Mouse (Mus musculus) neutrophil, adult 5-6 weeks (primary cell): ENCODE measurements around the gene Zcchc10. TPM values are rescaled to one million over a fixed set of nuclear protein-coding genes. Genes with fewer than 3 reads are reported as not detected.
A peak's percentile ranks its signal among the peaks of the same experiment; 100 is the strongest.
"Not testable (repeated sequence)": the region's sequence is repeated elsewhere in the genome, so short reads cannot be mapped to it uniquely, and the experiment has no call there.

Experiments used
- ATAC-seq: fragments of 151-379, 151-347 bp; 2 replicates; pipeline ENCODE4 v1.8.0; 2017; ENCODE audit warnings: mild to moderate bottlenecking, moderate TSS enrichment; ENCODE audit not compliant: insufficient number of reproducible peaks, poor library complexity, low FRiP score, severe bottlenecking; ENCODE audit errors: extremely low read depth
- total RNA-seq: library from RNA; stranded (forward); fragments of 200-1000 nt; gene quantifications from 2 replicates; pipeline ENCODE4 v1.2.3, GENCODE M21; 2017

Gene Zcchc10
- total RNA-seq, 1 experiment from 2014 or later, result 7.3 TPM

DNA sequence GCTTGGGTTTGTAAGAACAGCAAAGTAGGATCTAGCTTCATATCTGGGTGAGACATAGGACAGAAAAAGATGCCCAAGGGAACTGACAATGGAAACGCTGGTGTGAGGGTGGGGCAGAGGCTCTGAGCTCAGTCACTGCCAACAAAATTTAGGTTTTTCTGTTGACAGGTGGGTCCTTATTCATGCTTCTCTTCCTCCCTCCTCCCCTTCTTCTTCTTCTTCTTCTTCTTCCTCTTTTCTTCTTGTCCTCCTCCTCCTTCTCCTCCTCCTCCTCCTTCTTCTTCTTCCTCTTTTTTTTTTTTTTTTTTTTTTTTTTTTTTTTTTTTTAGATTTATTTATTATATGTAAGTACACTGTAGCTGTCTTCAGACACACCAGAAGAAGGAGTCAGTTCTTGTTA lies 11.7 kb upstream of the Zcchc10 start:
- not testable (repeated sequence) for ATAC-seq

- no peak for ATAC-seq
Measured at GRCm38 (mm10) chr11:53314770-53315173, 9.7 kb upstream of the Zcchc10 start.

GRCm38 (mm10) chr11:53316996-53317395 lies 7.5 kb upstream of the Zcchc10 start:
- no peak for ATAC-seq

DNA sequence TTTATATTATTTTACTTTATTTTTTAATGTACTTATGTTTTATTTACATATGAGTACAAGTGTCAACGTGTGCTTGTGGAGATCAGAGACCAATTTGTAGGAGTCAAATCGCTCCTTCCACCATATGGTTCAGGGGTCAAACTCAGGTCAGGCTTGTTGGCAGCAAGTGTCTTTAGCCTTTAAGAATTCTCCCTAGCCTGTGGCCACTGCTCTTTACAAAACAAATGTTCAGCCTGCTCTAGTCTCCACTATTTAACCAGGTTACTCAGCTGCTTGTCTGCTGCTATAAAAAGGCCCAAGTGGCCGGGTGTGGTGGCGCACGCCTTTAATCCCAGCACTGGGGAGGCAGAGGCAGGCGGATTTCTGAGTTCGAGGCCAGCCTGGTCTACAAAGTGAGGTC lies 6.4 kb upstream of the Zcchc10 start:
- ATAC-seq, result no peak

GRCm38 (mm10) chr11:53318568-53318967 lies 5.9 kb upstream of the Zcchc10 start:
- not testable (repeated sequence) for ATAC-seq

DNA sequence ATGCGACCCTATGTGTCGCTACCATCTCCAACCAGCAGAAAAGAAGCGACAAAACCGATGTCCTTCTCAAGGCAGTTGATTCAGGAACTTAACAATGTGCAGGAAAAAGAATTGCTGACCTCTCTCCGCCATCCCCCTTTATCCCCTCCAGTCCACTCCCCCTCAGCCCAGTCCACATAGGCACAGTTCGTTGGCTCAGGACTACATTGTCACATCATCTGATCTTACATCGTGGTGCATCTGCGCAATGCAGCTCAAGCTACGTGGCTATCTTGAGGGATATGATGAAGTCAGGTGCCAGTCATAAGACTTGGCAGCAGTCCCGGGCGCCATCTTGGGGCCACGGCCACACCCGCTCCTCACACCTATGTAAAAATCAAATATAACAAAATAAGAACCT lies 4.6 kb upstream of the Zcchc10 start:
- ATAC-seq, result not testable (repeated sequence)

- no peak for ATAC-seq
Measured at GRCm38 (mm10) chr11:53330325-53330724, 5.8 kb downstream of the Zcchc10 start.

DNA sequence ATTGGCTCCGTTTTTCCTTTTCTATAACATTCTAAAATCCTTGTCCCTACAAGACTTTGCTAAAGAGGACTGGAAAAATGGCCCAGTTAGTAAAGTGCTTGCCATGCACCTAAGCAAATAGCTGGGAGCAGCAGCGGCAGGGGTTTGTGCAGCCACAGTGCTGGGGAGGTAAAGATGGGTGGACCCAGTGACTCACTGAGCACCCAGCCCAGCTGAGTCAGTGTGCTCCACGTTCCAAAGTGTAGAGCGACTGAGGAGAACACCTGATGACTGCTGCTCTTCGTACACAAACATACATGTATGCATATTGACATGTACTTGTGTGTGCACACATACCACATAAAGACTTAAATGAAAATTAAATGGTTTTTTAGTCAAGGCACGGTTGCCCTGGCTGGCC lies 6.6 kb downstream of the Zcchc10 start:
- ATAC-seq, result no peak

GRCm38 (mm10) chr11:53332076-53332680 lies 7.7 kb downstream of the Zcchc10 start:
- no peak for ATAC-seq

DNA sequence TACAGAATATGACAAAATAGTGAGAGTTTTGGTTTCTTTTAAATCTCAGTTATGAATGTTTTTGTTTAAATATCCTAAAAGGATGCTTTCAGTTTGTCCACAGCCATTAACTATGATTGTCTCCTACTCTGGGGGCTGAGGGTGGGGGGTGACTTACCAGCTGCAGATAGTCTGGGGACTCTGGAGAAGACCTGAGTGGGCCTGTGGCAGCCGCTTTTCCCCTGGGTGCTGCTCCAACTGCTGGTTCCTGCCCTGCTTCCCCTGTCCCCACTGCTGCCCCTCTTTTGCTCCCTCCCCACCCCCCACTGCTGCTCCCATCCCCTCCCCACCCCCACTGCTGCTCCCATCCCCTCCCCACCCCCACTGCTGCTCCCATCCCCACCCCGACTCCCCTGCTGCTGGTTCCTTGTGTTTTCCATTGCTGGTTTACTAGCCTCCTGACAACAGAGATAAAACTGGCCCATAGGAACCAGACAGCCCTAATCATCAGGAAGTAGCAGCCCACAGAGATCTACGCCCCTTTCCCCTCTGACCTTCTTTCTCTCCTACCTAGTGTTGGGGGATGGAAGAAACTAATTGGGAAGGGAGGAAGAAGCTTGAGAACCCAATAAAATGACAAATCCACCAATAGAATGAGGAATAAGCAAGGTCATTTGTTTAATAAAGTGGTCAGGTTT lies 11.2 kb downstream of the Zcchc10 start:
- ATAC-seq, result no peak

DNA sequence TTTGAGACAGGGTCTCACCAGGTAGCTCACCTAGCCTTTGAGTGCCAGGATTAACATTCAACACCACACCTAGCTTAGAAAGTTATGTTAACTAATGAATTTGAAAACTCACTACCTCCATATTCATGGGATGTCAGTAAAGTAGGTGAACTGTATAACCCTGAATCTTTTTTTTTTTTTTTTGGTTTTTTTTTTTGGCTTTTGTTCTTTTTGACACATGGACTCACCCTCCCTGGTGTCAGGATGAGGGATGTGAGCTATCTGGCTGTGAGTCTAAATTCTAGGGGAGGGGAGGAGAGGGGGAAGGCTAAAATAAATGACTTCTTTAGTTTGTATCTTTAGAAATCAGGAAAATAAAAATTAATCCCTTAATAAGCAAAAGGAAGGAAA lies 11.7 kb downstream of the Zcchc10 start:
- ATAC-seq, result no peak

- ATAC-seq, result no peak
Measured at GRCm38 (mm10) chr11:53336924-53337323, 12.4 kb downstream of the Zcchc10 start.

DNA sequence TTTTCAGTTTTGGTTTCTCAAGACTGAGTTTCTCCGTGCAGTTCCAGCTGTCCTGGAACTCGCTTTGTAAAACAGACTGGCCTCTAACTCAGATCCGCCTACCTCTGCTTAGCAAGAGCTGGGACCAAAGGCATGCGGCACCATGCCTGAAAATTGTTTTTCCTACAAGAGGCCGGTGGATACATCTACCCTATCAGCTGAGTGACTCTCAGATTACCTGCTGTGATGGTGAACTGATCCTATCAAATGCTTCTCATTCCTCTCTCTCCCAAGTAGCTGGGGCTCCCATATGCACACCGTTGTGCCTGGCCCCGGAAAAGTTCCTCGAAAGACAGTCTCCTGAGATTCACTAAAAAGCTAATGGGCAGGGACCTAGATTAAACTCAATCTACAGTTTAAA lies 13.2 kb downstream of the Zcchc10 start:
- no peak for ATAC-seq

- not testable (repeated sequence) for ATAC-seq
Measured at GRCm38 (mm10) chr11:53341019-53341418, 16.5 kb downstream of the Zcchc10 start.

- peak; percentile 91 for ATAC-seq
Measured at GRCm38 (mm10) chr11:53342711-53343110, 18.2 kb downstream of the Zcchc10 start.

DNA sequence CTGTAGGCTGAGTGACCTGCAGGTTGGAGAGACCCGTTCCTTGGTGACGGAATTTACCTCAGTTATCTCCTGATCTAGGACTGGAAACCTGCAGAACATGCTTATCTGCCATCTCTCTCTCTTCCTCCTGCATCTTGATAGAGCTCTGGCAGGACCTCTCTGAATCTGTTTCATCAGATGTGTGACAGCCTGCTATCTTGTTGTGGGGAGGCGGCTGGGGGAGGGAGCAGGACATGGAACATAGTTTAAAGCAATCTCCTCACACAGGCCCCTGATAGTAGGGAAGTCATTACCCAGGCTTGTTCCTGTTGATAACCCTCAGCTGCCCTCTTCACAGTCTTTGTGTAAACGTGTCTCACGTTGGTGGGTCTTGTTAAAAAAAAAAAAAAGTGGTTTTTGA lies 20.8 kb downstream of the Zcchc10 start:
- ATAC-seq, result no peak

- no peak for ATAC-seq
Measured at GRCm38 (mm10) chr11:53345738-53346137, 21.3 kb downstream of the Zcchc10 start.

DNA sequence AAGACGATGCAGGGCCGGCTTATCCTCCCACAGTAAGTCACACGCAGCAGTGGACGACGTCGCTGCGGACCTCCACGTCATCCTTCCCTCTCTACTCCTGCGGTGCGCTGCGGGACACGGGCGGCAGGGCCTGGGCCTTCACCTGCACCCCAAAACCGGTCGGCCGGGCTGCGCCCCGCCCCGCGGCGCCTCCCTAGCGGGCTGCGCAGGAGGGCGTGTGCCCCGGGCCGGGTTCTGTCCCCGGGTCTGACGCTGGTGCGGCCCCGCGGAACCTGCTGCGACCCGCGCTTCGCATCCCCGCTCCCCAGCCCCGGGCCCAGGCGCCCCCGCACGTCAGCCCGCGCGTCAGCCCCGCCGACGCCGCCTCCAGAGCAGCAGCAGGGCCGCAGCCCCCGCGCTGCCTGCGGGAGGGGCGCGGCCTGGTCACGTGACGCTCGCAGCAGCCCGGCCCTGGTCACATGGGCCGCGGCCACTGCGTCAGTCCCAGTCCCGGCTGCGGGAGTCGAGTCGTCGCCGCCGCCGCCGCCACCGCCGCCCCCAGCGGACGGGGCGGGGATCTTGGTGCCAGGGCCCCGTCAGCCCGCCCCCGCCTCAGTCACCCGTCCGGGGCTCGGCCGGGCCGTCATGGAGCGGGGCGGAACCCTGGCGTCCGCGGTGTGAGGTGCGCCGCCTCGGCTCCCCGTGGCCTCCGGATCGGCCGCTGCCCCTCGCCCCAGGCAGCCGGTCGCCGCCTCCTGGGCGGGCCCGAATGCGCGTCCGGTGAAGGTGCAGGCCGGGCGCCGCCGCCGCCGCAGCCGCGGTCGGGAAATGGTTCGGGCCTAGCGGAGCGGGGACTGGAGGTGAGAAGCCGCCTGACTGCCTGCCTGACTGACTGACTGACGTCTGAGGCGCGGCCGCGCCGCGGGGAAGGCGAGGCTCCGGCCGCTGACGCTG lies 26.1 kb downstream of the Zcchc10 start, which contains the start of gene Aff4:
Aff4 (plus strand) TSS at position 543 of the 933 bp plus-strand sequence.
- peak; percentile 70 for ATAC-seq

- peak; percentile 35; the same call in 1 of the 2 replicates for ATAC-seq
Measured at GRCm38 (mm10) chr11:53351224-53351942, 26.9 kb downstream of the Zcchc10 start.
